Mouse (Mus musculus) heart, postnatal 0 days (tissue): ENCODE measurements around the gene Ryr2. TPM values are rescaled to one million over a fixed set of nuclear protein-coding genes. Genes with fewer than 3 reads are reported as not detected.
A peak's percentile ranks its signal among the peaks of the same experiment; 100 is the strongest.

ENCODE experiments used
- ATAC-seq: fragments of 200-750 bp; cut with Nextera tagmentation; 2 replicates; pipeline ENCODE4 v1.8.0; 2017; ENCODE audit warnings: low read depth, moderate number of reproducible peaks, moderate library complexity; ENCODE audit not compliant: insufficient read depth
- DNase-seq: peaks from one replicate; pipeline ENCODE4 v3.0.0-alpha.2; 2016; ENCODE audit warnings: low spot score
- H3K27ac ChIP-seq: fragments of 300-500 bp; sonication (generic); 2 replicates; pipeline ENCODE4 v1.5.1; 2014; ENCODE audit warnings: low read depth, mild to moderate bottlenecking
- H3K27me3 ChIP-seq: fragments of 300-500 bp; sonication (generic); 2 replicates; pipeline ENCODE4 v1.6.1; 2014; ENCODE audit warnings: low read length, mixed read lengths; ENCODE audit not compliant: control insufficient read depth, insufficient read depth
- H3K36me3 ChIP-seq: fragments of 300-500 bp; sonication (generic); replicated peaks from 2 replicates; pipeline ENCODE4 v1.6.1; 2014; ENCODE audit warnings: low read length, mixed read lengths; ENCODE audit not compliant: control insufficient read depth, insufficient read depth
- H3K4me1 ChIP-seq: fragments of 300-500 bp; sonication (generic); 2 replicates; pipeline ENCODE4 v1.6.1; 2014; ENCODE audit warnings: antibody characterized with exemption; ENCODE audit not compliant: control insufficient read depth, insufficient read depth
- H3K4me2 ChIP-seq: fragments of 300-500 bp; sonication (generic); 2 replicates; pipeline ENCODE4 v1.6.1; 2014; ENCODE audit warnings: low read depth, mild to moderate bottlenecking, low read length, moderate library complexity
- H3K4me3 ChIP-seq: fragments of 300-500 bp; sonication (generic); 2 replicates; pipeline ENCODE4 v1.5.1; 2014; ENCODE audit warnings: low read depth, low read length
- H3K9ac ChIP-seq: fragments of 300-500 bp; sonication (generic); replicated peaks from 2 replicates; pipeline ENCODE4 v1.6.1; 2014; ENCODE audit warnings: low read depth, low read length, mixed read lengths
- H3K9me3 ChIP-seq: fragments of 300-500 bp; sonication (generic); replicated peaks from 2 replicates; pipeline ENCODE4 v1.6.1; 2016; ENCODE audit warnings: low read length; ENCODE audit not compliant: control insufficient read depth
- CTCF ChIP-seq: IDR thresholded peaks from 2 replicates; pipeline ENCODE4 v1.5.1; 2016; ENCODE audit warnings: antibody characterized with exemption, control low read depth, low read depth
- EP300 ChIP-seq: IDR thresholded peaks from 2 replicates; pipeline ENCODE4 v1.6.1; 2016; ENCODE audit warnings: antibody characterized with exemption, low read depth
- WGBS: fragments of 180-500 bp; shearing (Covaris S2); extraction: QIAGEN DNeasy Blood & Tissue Kit; methylation state at CpG from one replicate; pipeline ENCODE4 v1.1.7; 2014; 5-methylcytosine and 5-hydroxymethylcytosine counted together
- polyA plus RNA-seq: library from polyadenylated mRNA; unstranded; fragments of >200 nt; fragmentation: Nextera tagmentation; extraction: Ambion mirVana; gene quantifications from 2 replicates; pipeline ENCODE4 v1.2.1, GENCODE M21; 2015
- total RNA-seq: library from RNA; depleted of rRNA; stranded (reverse); fragments of >200 nt; gene quantifications from 2 replicates; pipeline ENCODE4 v1.2.3, GENCODE M21; 2014; ENCODE audit warnings: low replicate concordance

Ryr2 gene
- total and polyA plus RNA-seq, 2 experiments from 2014 or later: 61.4 to 396 TPM

DNA sequence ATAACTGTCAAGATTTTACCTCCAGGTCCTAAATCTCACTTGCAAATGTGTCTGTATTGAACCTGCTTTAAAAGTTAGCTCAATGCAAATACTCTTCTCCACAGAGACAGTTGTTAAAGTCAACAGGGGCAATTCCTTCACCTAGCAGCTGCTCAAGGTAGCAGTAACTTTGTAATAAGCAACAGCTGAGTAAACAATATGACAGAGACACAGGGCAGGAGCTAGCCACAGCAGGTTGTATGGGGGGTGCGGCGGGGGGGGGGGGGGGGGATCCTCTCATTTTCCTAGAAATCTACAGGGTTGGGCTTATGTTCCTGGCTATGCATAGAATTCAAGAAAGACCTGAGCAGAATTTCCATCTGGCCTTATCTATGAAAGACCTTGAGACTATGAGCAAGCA, 339.8 kb downstream of the Ryr2 start:
- Histone ChIP-seq H3K4me1 (no peaks in the 10 kb centered on the region), H3K27me3 (no peaks in the 10 kb centered on the region), H3K4me3 (no peak overlapping the region), H3K36me3 (peaks cover 36% of the 10 kb centered on the region), H3K9ac (no peak overlapping the region), H3K27ac (peak overlapping the region; percentile 11; the same call in 1 of the 2 replicates), H3K9me3 (no peaks in the 10 kb centered on the region), H3K4me2 (no peak overlapping the region)
- ATAC-seq (no peak), DNase-seq (no peak)
- no peak for TF ChIP-seq CTCF
- WGBS: 77% methylated on average over 2 of the region's 2 CpGs

- no peaks in the 10 kb centered on the region for H3K4me1 ChIP-seq
- peaks cover 40% of the 10 kb centered on the region for H3K36me3 ChIP-seq
- no peak overlapping the region for H3K27ac ChIP-seq
- no peaks in the 10 kb centered on the region for H3K27me3 ChIP-seq
- DNase-seq: no peak
- ATAC-seq: no peak
- no peak overlapping the region for H3K4me3 ChIP-seq
- TF ChIP-seq EP300 (no peak), CTCF (no peak)
- H3K9ac ChIP-seq: no peak overlapping the region
- no peak overlapping the region for H3K4me2 ChIP-seq
- no peaks in the 10 kb centered on the region for H3K9me3 ChIP-seq
- WGBS: 78% methylated on average over 4 of the region's 4 CpGs
Measured at GRCm38 (mm10) chr13:11763925-11764324, 342.8 kb downstream of the Ryr2 start.

DNA sequence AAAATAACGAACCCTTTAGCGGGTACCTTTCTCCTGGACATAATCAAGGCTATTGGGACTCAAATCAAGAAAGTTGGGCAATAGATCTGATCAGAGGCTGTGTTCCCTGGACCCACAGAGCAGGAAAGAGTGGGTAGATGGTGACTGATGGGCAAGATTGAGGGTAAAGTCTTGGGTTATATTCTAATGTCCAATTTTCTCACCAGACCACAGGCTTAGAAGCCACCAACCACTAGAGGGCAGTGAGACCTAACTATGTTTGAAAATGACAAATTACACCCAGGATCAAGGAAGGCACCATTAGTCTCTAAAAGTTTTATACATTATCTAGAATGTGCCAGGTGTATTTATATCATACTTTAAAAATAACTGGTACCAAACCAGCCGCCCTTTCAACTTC, 343.6 kb downstream of the Ryr2 start:
- no peak for ATAC-seq
- no peak for DNase-seq
- H3K27ac ChIP-seq: no peak overlapping the region

DNA sequence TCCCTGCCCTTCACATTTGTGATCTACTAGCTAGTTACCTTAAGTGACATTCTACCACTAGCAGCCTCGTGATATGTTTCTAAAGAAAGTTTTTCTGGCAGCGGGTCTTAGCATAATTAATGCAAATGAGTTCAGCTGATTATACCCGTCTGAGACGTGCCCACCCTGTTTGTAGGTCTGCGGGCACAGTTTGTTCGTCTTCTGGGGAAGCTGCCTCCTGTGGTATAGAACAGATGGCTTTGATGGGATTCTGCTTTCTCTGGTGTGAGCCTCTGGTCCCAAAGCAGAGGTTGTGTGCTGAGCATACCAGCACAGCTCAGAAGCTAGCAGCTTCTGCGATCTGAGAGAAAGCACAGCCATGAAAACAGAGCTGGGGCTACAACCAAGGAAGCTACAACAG, 348.9 kb downstream of the Ryr2 start:
- H3K27me3 ChIP-seq: no peaks in the 10 kb centered on the region
- H3K4me3 ChIP-seq: no peak overlapping the region
- H3K27ac ChIP-seq: no peak overlapping the region
- no peak overlapping the region for H3K4me2 ChIP-seq
- no peak for ATAC-seq
- no peak overlapping the region for H3K9ac ChIP-seq
- H3K9me3 ChIP-seq: no peaks in the 10 kb centered on the region
- no peak for DNase-seq
- no peak for TF ChIP-seq EP300
- TF ChIP-seq CTCF: no peak
- H3K4me1 ChIP-seq: peaks cover 8% of the 10 kb centered on the region; the same call in 1 of the 2 replicates
- H3K36me3 ChIP-seq: peaks cover 30% of the 10 kb centered on the region
- WGBS: 59% methylated on average over 7 of the region's 7 CpGs

More for the DNA sequence above, 343.6 kb downstream of the Ryr2 start:
- H3K4me1 ChIP-seq: no peaks in the 10 kb centered on the region
- WGBS: 73% methylated on average over 3 of the region's 3 CpGs
- no peak overlapping the region for H3K4me2 ChIP-seq
- TF ChIP-seq CTCF: peak; percentile 54
- no peak for TF ChIP-seq EP300
- H3K27me3 ChIP-seq: no peaks in the 10 kb centered on the region
- H3K9me3 ChIP-seq: no peaks in the 10 kb centered on the region
- no peak overlapping the region for H3K4me3 ChIP-seq
- H3K36me3 ChIP-seq: peaks cover 43% of the 10 kb centered on the region
- H3K9ac ChIP-seq: no peak overlapping the region

DNA sequence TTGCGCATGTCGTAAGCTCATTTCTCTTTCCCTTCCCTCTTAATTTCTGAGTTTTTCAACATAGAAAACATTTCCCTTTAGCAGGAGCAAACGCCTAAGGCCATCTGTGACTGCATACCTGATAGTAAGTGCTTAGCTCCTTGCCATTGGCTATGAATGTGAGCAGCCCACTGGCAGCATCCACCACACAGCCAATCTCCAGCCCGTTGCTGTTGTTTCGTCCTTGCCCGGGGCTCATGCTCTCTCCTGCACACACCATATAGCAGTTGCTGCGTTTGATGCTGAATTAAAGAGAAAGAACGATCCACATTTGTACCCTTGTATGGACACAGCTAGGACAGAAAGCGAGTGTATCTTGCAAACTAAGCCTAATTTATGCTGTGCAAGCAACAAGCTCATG, 361.3 kb downstream of the Ryr2 start:
- no peak for ATAC-seq
- 87% methylated on average over 9 of the region's 9 CpGs for WGBS
- no peak overlapping the region for H3K9ac ChIP-seq
- H3K9me3 ChIP-seq: no peaks in the 10 kb centered on the region
- H3K4me2 ChIP-seq: no peak overlapping the region
- peaks cover 64% of the 10 kb centered on the region for H3K36me3 ChIP-seq
- H3K4me3 ChIP-seq: no peak overlapping the region
- no peaks in the 10 kb centered on the region for H3K4me1 ChIP-seq
- TF ChIP-seq EP300 (no peak), CTCF (no peak)
- H3K27me3 ChIP-seq: no peaks in the 10 kb centered on the region
- DNase-seq: no peak
- no peak overlapping the region for H3K27ac ChIP-seq

DNA sequence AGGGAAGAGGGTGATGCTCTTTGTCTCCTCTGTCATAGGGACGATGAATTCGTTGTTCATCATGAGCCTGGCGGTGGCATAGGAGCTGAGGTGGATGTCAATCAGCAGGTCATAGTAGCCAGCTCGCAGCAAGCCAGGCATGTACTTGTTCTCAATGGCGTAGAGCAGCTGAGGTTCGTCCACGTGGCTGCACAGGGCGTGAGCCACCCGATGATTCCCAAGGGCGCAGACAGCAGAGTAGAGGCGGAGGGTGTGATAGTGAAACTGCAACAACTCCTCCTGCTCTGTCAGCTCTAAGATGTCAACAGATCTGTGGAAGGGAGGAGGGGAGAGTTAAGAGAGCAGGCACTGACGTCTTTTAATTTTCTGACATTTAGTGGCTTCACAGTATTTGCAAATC, 368.5 kb downstream of the Ryr2 start:
- Histone ChIP-seq H3K9me3 (no peaks in the 10 kb centered on the region), H3K9ac (no peak overlapping the region), H3K27me3 (no peaks in the 10 kb centered on the region), H3K4me1 (no peaks in the 10 kb centered on the region), H3K36me3 (peaks cover 85% of the 10 kb centered on the region), H3K4me2 (no peak overlapping the region), H3K4me3 (no peak overlapping the region), H3K27ac (no peak overlapping the region)
- TF ChIP-seq CTCF (no peak), EP300 (no peak)
- 42% methylated on average over 12 of the region's 12 CpGs for WGBS
- peak; percentile 21 for DNase-seq
- peak; percentile 28; the same call in 1 of the 2 replicates for ATAC-seq
